Comparison of ENCODE assay signal across 14 mouse cellular contexts in genomic region chr15:80598750-80599149, GRCm38 (mm10). TPM values are rescaled to one million over a fixed set of nuclear protein-coding genes. Genes with fewer than 3 reads are reported as not detected.
DNase-seq lines count a peak whose midpoint lies in the region; ATAC-seq and TF ChIP-seq lines count a peak whose summit lies in the region.
"Had no signal": no experiment of that assay in that cellular context is flagged by ENCODE, and none has a peak within 500 bp of the region (broad histone marks: within the 10 kb centered on the region; RNA-seq: fewer than 3 reads in every experiment).

No protein-coding gene starts in this region.

- no peaks in the 10 kb centered on the region for H3K79me2 ChIP-seq in heart, adult 2 months (replicated peaks; ENCODE audit: control insufficient read depth, insufficient read depth, low read length)

- no peak overlapping the region for H3K27ac ChIP-seq in heart, embryonic 16.5 days (ENCODE audit: low read length)
- no peak overlapping the region for H3K27ac ChIP-seq in heart, adult 2 months
- no peak overlapping the region for H3K27ac ChIP-seq in lung, embryonic 16.5 days (ENCODE audit: low read length)
- no peak overlapping the region for H3K27ac ChIP-seq in limb, embryonic 10.5 days
- no peak overlapping the region for H3K27ac ChIP-seq in liver, embryonic 15.5 days (replicated peaks)

- WGBS in heart, embryonic 16.5 days: 66% methylated on average over 12 of the region's 12 CpGs
- 70% methylated on average over 12 of the region's 12 CpGs for WGBS in heart, adult 2 months
- WGBS in lung, embryonic 16.5 days: 62% methylated on average over 12 of the region's 12 CpGs
- WGBS in limb, embryonic 10.5 days: 65% methylated on average over 12 of the region's 12 CpGs
- WGBS in liver, embryonic 15.5 days (ENCODE audit: insufficient replicate concordance): 64% methylated on average over 12 of the region's 12 CpGs

- ATAC-seq in heart, embryonic 16.5 days (replicated peaks; ENCODE audit: extremely low read depth, insufficient read depth, low FRiP score): no peak
- no peak for ATAC-seq in lung, embryonic 16.5 days (ENCODE audit: low read depth)
- ATAC-seq in liver, embryonic 15.5 days (ENCODE audit: insufficient read depth): no peak

- H3K4me2 ChIP-seq in heart, embryonic 16.5 days (ENCODE audit: low read depth, low read length): peak overlapping the region; percentile 44; the same call in 1 of the 2 replicates
- peak overlapping the region; percentile 33 for H3K4me2 ChIP-seq in lung, embryonic 16.5 days (ENCODE audit: low read depth, low read length)
- peak overlapping the region; percentile 68 for H3K4me2 ChIP-seq in liver, embryonic 15.5 days

- TF ChIP-seq EP300 in heart, adult 2 months (IDR thresholded peaks at IDR 0.05; ENCODE audit: insufficient read depth, low read depth, low read length): no peak

- no peaks in the 10 kb centered on the region for H3K9me3 ChIP-seq in heart, embryonic 16.5 days (replicated peaks; ENCODE audit: control insufficient read depth, low read length)
- H3K9me3 ChIP-seq in lung, embryonic 16.5 days (ENCODE audit: control insufficient read depth, low read length): no peaks in the 10 kb centered on the region
- no peaks in the 10 kb centered on the region for H3K9me3 ChIP-seq in limb, embryonic 10.5 days (replicated peaks)
- no peaks in the 10 kb centered on the region for H3K9me3 ChIP-seq in liver, embryonic 15.5 days (replicated peaks)

- no peak for TF ChIP-seq POLR2A in heart, adult 2 months (IDR thresholded peaks at IDR 0.05; ENCODE audit: insufficient read depth, low read depth, low read length)

- DNase-seq in heart, adult 2 months: no peak
- DNase-seq in lung, adult 18-20 months: no peak
- DNase-seq in limb, embryonic 10.5 days (ENCODE audit: low spot score): no peak
- no peak for DNase-seq in ovary, adult 18-20 months (ENCODE audit: low spot score)
- no peak for DNase-seq in retina, postnatal 1 day
- DNase-seq: left cerebral cortex, postnatal 4 days had no signal

- H3K4me1 ChIP-seq in heart, embryonic 16.5 days (ENCODE audit: control insufficient read depth, insufficient read depth, low read length): peaks cover 12% of the 10 kb centered on the region
- 0 out of 2 replicates have a peak, but pooled peaks cover 1% of the 10 kb centered on the region for H3K4me1 ChIP-seq in heart, adult 2 months (ENCODE audit: control insufficient read depth, insufficient read depth, low read length)
- peaks cover 4% of the 10 kb centered on the region; the same call in 1 of the 2 replicates for H3K4me1 ChIP-seq in lung, embryonic 16.5 days (replicated peaks; ENCODE audit: control insufficient read depth, insufficient read depth, low read length)
- peaks cover 47% of the 10 kb centered on the region for H3K4me1 ChIP-seq in limb, embryonic 10.5 days
- peaks cover 23% of the 10 kb centered on the region for H3K4me1 ChIP-seq in liver, embryonic 15.5 days (replicated peaks)

- intact Hi-C loops in heart, adult 2 months (cut with DNase I): no loop called here

- H3K9ac ChIP-seq in heart, embryonic 16.5 days (ENCODE audit: low read length): no peak overlapping the region
- H3K9ac ChIP-seq in heart, adult 2 months (ENCODE audit: low read depth, low read length): no peak overlapping the region
- H3K9ac ChIP-seq in lung, embryonic 16.5 days (ENCODE audit: low read length): no peak overlapping the region
- no peak overlapping the region for H3K9ac ChIP-seq in liver, embryonic 15.5 days

- H3K27me3 ChIP-seq in heart, embryonic 16.5 days (ENCODE audit: control insufficient read depth, insufficient read depth, low read length): no peaks in the 10 kb centered on the region
- H3K27me3 ChIP-seq in heart, adult 2 months (ENCODE audit: control insufficient read depth, insufficient read depth, low read length): no peaks in the 10 kb centered on the region
- H3K27me3 ChIP-seq in lung, embryonic 16.5 days (ENCODE audit: control insufficient read depth, insufficient read depth, low read depth, low read length): no peaks in the 10 kb centered on the region
- no peaks in the 10 kb centered on the region for H3K27me3 ChIP-seq in limb, embryonic 10.5 days (ENCODE audit: low read depth, poor library complexity, severe bottlenecking)
- peaks cover 5% of the 10 kb centered on the region; the same call in 1 of the 2 replicates for H3K27me3 ChIP-seq in liver, embryonic 15.5 days

- no peak for TF ChIP-seq CTCF in heart, adult 2 months (IDR thresholded peaks at IDR 0.05)

- no peaks in the 10 kb centered on the region for H3K36me3 ChIP-seq in heart, embryonic 16.5 days (ENCODE audit: control insufficient read depth, insufficient read depth)
- no peaks in the 10 kb centered on the region for H3K36me3 ChIP-seq in heart, adult 2 months (ENCODE audit: control insufficient read depth, insufficient read depth, low read length)
- H3K36me3 ChIP-seq in lung, embryonic 16.5 days (ENCODE audit: control insufficient read depth, insufficient read depth, low read length): no peaks in the 10 kb centered on the region
- H3K36me3 ChIP-seq in limb, embryonic 10.5 days: no peaks in the 10 kb centered on the region
- H3K36me3 ChIP-seq in liver, embryonic 15.5 days (replicated peaks): no peaks in the 10 kb centered on the region

- 0 out of 2 replicates have a peak overlapping the region, but pooled peaks have one; percentile 3 for H3K4me3 ChIP-seq in heart, embryonic 16.5 days (ENCODE audit: low read length)
- no peak overlapping the region for H3K4me3 ChIP-seq in heart, adult 2 months
- H3K4me3 ChIP-seq in lung, embryonic 16.5 days (ENCODE audit: low read length): no peak overlapping the region
- 0 out of 2 replicates have a peak overlapping the region, but pooled peaks have one; percentile 17 for H3K4me3 ChIP-seq in limb, embryonic 10.5 days
- 0 out of 2 replicates have a peak overlapping the region, but pooled peaks have one; percentile 42 for H3K4me3 ChIP-seq in liver, embryonic 15.5 days (replicated peaks)

RNA-seq across cellular contexts. Expression of gene Grap2, which starts 26.4 kb away (rescaled TPM):
- polyA plus RNA-seq in heart, embryonic 16.5 days (2015; fragmentation: Nextera tagmentation; extraction: Ambion mirVana): 3.0 and 4.9 TPM in 2 replicates
- 1 to 10 TPM in 1 of 2 experiments, under 1 TPM in 1; 0.47 to 1.6 TPM for total RNA-seq in heart, adult 2 months (2021)
- 0.64 and 1.3 TPM in 2 replicates for polyA plus RNA-seq in heart, adult 2 months (2012; rRNA removed)
- polyA plus RNA-seq in lung, embryonic 16.5 days (2015; fragmentation: Nextera tagmentation; extraction: Ambion mirVana): 1.5 and 1.6 TPM in 2 replicates
- 0.45 and 1.3 TPM in 2 replicates for polyA plus RNA-seq in limb, embryonic 10.5 days (2016; fragmentation: Nextera tagmentation; extraction: Ambion mirVana)
- polyA plus RNA-seq in liver, embryonic 15.5 days (2015; fragmentation: Nextera tagmentation; extraction: Ambion mirVana): 16.8 and 23.3 TPM in 2 replicates

RNA-seq across cellular contexts. Expression of gene Enthd1, which starts 33.8 kb away (rescaled TPM):
- polyA plus RNA-seq in heart, embryonic 16.5 days (2015; fragmentation: Nextera tagmentation; extraction: Ambion mirVana): not detected in 2 replicates
- not detected for total RNA-seq in heart, adult 2 months (2021)
- not detected in 2 replicates for polyA plus RNA-seq in heart, adult 2 months (2012; rRNA removed)
- polyA plus RNA-seq in lung, embryonic 16.5 days (2015; fragmentation: Nextera tagmentation; extraction: Ambion mirVana): not detected in 2 replicates
- not detected in 2 replicates for polyA plus RNA-seq in limb, embryonic 10.5 days (2016; fragmentation: Nextera tagmentation; extraction: Ambion mirVana)
- not detected in 2 replicates for polyA plus RNA-seq in liver, embryonic 15.5 days (2015; fragmentation: Nextera tagmentation; extraction: Ambion mirVana)
- total RNA-seq: adrenal gland, adult 8-10 months; heart, postnatal 36 days; layer of hippocampus, postnatal 10 days; megakaryocyte-erythroid progenitor cell, adult 5-6 weeks had no signal
- polyA plus RNA-seq: forebrain, embryonic 11.5 days had no signal

Comparison
In these comparisons a context has a peak if more than half of its experiments do, and no peak if none do; other contexts are left out.
1. H3K4me3 ChIP-seq: peak in heart, embryonic 16.5 days (single experiment), limb, embryonic 10.5 days (single experiment) and liver, embryonic 15.5 days (single experiment); none in heart, adult 2 months (single experiment) and lung, embryonic 16.5 days (single experiment).
2. Peak in every context shown above with its lines, with median percentiles within 50 percentile points of each other: H3K4me2 ChIP-seq.